In the genomic region with DNA sequence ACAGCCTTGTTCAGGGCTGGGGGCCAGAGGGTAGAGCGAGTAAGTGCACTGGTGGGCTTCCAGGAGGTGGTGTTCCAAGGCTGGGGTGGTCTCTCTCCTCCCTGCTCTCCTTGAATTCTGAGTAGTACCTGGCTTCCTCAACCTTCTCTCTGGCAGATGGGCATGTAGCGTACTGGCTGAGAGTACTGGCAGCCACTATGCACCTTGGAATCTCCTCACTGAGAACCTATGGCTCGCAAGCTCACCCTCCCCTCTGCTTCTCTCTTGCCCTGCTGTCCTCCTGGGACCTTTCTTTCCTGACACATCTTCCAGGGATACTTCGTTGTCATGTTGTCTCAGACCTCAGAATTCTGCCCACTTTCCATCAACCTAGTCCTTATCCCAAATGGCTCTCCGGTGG, we compare ENCODE assay signal across 16 mouse cellular contexts. TPM values are rescaled to one million over a fixed set of nuclear protein-coding genes. Genes with fewer than 3 reads are reported as not detected.
DNase-seq lines count a peak whose midpoint lies in the region; ATAC-seq and TF ChIP-seq lines count a peak whose summit lies in the region.
"Had no signal": no experiment of that assay in that cellular context is flagged by ENCODE, and none has a peak within 500 bp of the region (broad histone marks: within the 10 kb centered on the region; RNA-seq: fewer than 3 reads in every experiment).

No protein-coding gene starts in this region.

- DNase-seq in cerebellum, adult 2 months, result peak; percentile 66 to 77
- DNase-seq in cerebellum, adult 9-11 months, result peak; percentile 79
- no peak for DNase-seq in midbrain, postnatal 0 days (ENCODE audit: low spot score)
- no peak for DNase-seq in embryo, embryonic 10.5 days (ENCODE audit: low spot score)
- DNase-seq in spleen, postnatal 14 days (ENCODE audit: low spot score in 2 of 2), result no peak
- no peak for DNase-seq in spleen, adult 18-20 months
- DNase-seq: adrenal gland, postnatal 10 days; heart, postnatal 10 days; kidney, postnatal 10 days; layer of hippocampus, adult 9-11 months; liver; lung, adult 2 months; lung, postnatal 4 days had no signal

- H3K27ac ChIP-seq in cerebellum, adult 2 months (ENCODE audit: insufficient read depth, low read length), result no peak overlapping the region
- no peak overlapping the region for H3K27ac ChIP-seq in hindbrain, embryonic 13.5 days
- no peak overlapping the region for H3K27ac ChIP-seq in midbrain, postnatal 0 days (ENCODE audit: low read depth, low read length)

- TF ChIP-seq CTCF in cerebellum, adult 2 months (IDR thresholded peaks at IDR 0.05; ENCODE audit: borderline replicate concordance, insufficient read depth, low read depth, low read length), result no peak
- no peak for TF ChIP-seq CTCF in midbrain, postnatal 0 days (IDR thresholded peaks at IDR 0.05)

- H3K9ac ChIP-seq in hindbrain, embryonic 13.5 days, result peak overlapping the region; percentile 58; the same call in 1 of the 2 replicates
- H3K9ac ChIP-seq in midbrain, postnatal 0 days (replicated peaks; ENCODE audit: low read length, poor library complexity, severe bottlenecking), result no peak overlapping the region

- 29% methylated on average over 5 of the region's 5 CpGs for WGBS in cerebellum, adult 2 months
- 80% methylated on average over 5 of the region's 5 CpGs for WGBS in hindbrain, embryonic 13.5 days
- WGBS in midbrain, postnatal 0 days, result 76% methylated on average over 5 of the region's 5 CpGs

- no peak for ATAC-seq in hindbrain, embryonic 13.5 days (ENCODE audit: low FRiP score)
- ATAC-seq in midbrain, postnatal 0 days (ENCODE audit: low FRiP score), result no peak
- ATAC-seq: CD4-positive, CD25-positive, alpha-beta regulatory T cell, adult 4 months had no signal

- H3K4me3 ChIP-seq in cerebellum, adult 2 months (replicated peaks; ENCODE audit: insufficient read depth, low read depth, low read length), result no peak overlapping the region
- peak overlapping the region; percentile 12; the same call in 1 of the 2 replicates for H3K4me3 ChIP-seq in hindbrain, embryonic 13.5 days
- peak overlapping the region; percentile 7; the same call in 1 of the 2 replicates for H3K4me3 ChIP-seq in midbrain, postnatal 0 days (ENCODE audit: low read depth, low read length)

- no peaks in the 10 kb centered on the region for H3K27me3 ChIP-seq in cerebellum, adult 2 months (ENCODE audit: control insufficient read depth, insufficient read depth, low read length)
- 0 out of 2 replicates have a peak, but pooled peaks cover 7% of the 10 kb centered on the region for H3K27me3 ChIP-seq in hindbrain, embryonic 13.5 days
- no peaks in the 10 kb centered on the region for H3K27me3 ChIP-seq in midbrain, postnatal 0 days (ENCODE audit: insufficient read depth, low read length)

- no peak for TF ChIP-seq POLR2A in cerebellum, adult 2 months (IDR thresholded peaks at IDR 0.05; ENCODE audit: borderline replicate concordance, insufficient read depth, low read length)

- H3K36me3 ChIP-seq in hindbrain, embryonic 13.5 days, result peaks cover 7% of the 10 kb centered on the region; the same call in 1 of the 2 replicates
- peaks cover 6% of the 10 kb centered on the region; the same call in 1 of the 2 replicates for H3K36me3 ChIP-seq in midbrain, postnatal 0 days (ENCODE audit: insufficient read depth, low read length)

- H3K4me2 ChIP-seq in hindbrain, embryonic 13.5 days, result peak overlapping the region; percentile 88
- H3K4me2 ChIP-seq in midbrain, postnatal 0 days (ENCODE audit: low read depth, low read length, poor library complexity, severe bottlenecking), result peak overlapping the region; percentile 72

- H3K4me1 ChIP-seq in cerebellum, adult 2 months (ENCODE audit: control insufficient read depth, insufficient read depth, low read length), result peaks cover 60% of the 10 kb centered on the region
- peaks cover 85% of the 10 kb centered on the region for H3K4me1 ChIP-seq in hindbrain, embryonic 13.5 days (replicated peaks)
- peaks cover 31% of the 10 kb centered on the region for H3K4me1 ChIP-seq in midbrain, postnatal 0 days (ENCODE audit: insufficient read depth, low read length)

- H3K9me3 ChIP-seq in hindbrain, embryonic 13.5 days, result no peaks in the 10 kb centered on the region
- no peaks in the 10 kb centered on the region for H3K9me3 ChIP-seq in midbrain, postnatal 0 days (ENCODE audit: low read length)

RNA-seq across cellular contexts. Expression of a gene that starts 3.9 kb away (rescaled TPM):
- polyA plus RNA-seq in cerebellum, adult 2 months (2012; rRNA removed), result 71.6 and 77.6 TPM in 2 replicates
- polyA plus RNA-seq in hindbrain, embryonic 13.5 days (2015; fragmentation: Nextera tagmentation; extraction: Ambion mirVana), result 45.4 and 51.0 TPM in 2 replicates
- 207 and 209 TPM in 2 replicates for total RNA-seq in midbrain, postnatal 0 days (2014; rRNA removed)
- polyA plus RNA-seq in midbrain, postnatal 0 days (2015; fragmentation: Nextera tagmentation; extraction: Ambion mirVana), result 68.6 and 72.5 TPM in 2 replicates
- total RNA-seq: MEL had no signal
- polyA plus RNA-seq: CD4-positive, CD25-positive, alpha-beta regulatory T cell, adult 4 months had no signal

Comparison
In these comparisons a context has a peak if more than half of its experiments do, and no peak if none do; other contexts are left out.
1. DNase-seq: peak in cerebellum, adult 2 months (2 of 2) and cerebellum, adult 9-11 months (single experiment); none in midbrain, postnatal 0 days (single experiment), embryo, embryonic 10.5 days (single experiment), spleen, postnatal 14 days (0 of 2) and spleen, adult 18-20 months (0 of 2).